Mouse (Mus musculus) neural tube, embryonic 14.5 days (tissue): ENCODE measurements at regions not wholly inside any gene's neighbourhood (a gene's known extent, or its start where the extent isn't known, plus 50 kb on each side); places are given as distances from the start of the nearest gene placed in this dataset.
A peak's percentile ranks its signal among the peaks of the same experiment; 100 is the strongest.
"Not testable (repeated sequence)": the region's sequence is repeated elsewhere in the genome, so short reads cannot be mapped to it uniquely, and the experiment has no call there.

Source experiments
- ATAC-seq: fragments of 200-750 bp; cut with Nextera tagmentation; 2 replicates; pipeline ENCODE4 v1.8.0; 2017; ENCODE audit warnings: low read depth, mild to moderate bottlenecking, moderate TSS enrichment, moderate library complexity
- H3K27ac ChIP-seq: fragments of 300-500 bp; sonication (generic); 2 replicates; pipeline ENCODE4 v1.5.1; 2014; ENCODE audit warnings: low read depth, mild to moderate bottlenecking, control low read depth, low read length, moderate library complexity, mixed read lengths
- H3K27me3 ChIP-seq: fragments of 300-500 bp; sonication (generic); 2 replicates; pipeline ENCODE4 v1.6.1; 2014; ENCODE audit warnings: low read length; ENCODE audit not compliant: control insufficient read depth, insufficient read depth
- H3K36me3 ChIP-seq: fragments of 300-500 bp; sonication (generic); 2 replicates; pipeline ENCODE4 v1.6.1; 2014; ENCODE audit warnings: low read length, mixed read lengths; ENCODE audit not compliant: control insufficient read depth, insufficient read depth
- H3K4me1 ChIP-seq: fragments of 300-500 bp; sonication (generic); 2 replicates; pipeline ENCODE4 v1.6.1; 2014; ENCODE audit warnings: low read length; ENCODE audit not compliant: control insufficient read depth, insufficient read depth
- H3K4me2 ChIP-seq: fragments of 300-500 bp; sonication (generic); 2 replicates; pipeline ENCODE4 v1.6.1; 2014; ENCODE audit warnings: mild to moderate bottlenecking, low read depth, low read length, control low read depth
- H3K4me3 ChIP-seq: fragments of 300-500 bp; sonication (generic); 2 replicates; pipeline ENCODE4 v1.5.1; 2014; ENCODE audit warnings: low read depth, low read length, control low read depth, mixed read lengths
- H3K9ac ChIP-seq: fragments of 300-500 bp; sonication (generic); replicated peaks from 2 replicates; pipeline ENCODE4 v1.6.1; 2014; ENCODE audit warnings: low read depth, mild to moderate bottlenecking, control low read depth, low read length, mixed read lengths
- H3K9me3 ChIP-seq: fragments of 300-500 bp; sonication (generic); 2 replicates; pipeline ENCODE4 v1.6.1; 2016; ENCODE audit warnings: low read length; ENCODE audit not compliant: control insufficient read depth
- WGBS: fragments of 180-500 bp; shearing (Covaris S2); extraction: QIAGEN DNeasy Blood & Tissue Kit; methylation state at CpG from one replicate; pipeline ENCODE4 v1.1.7; 2014; 5-methylcytosine and 5-hydroxymethylcytosine counted together

DNA sequence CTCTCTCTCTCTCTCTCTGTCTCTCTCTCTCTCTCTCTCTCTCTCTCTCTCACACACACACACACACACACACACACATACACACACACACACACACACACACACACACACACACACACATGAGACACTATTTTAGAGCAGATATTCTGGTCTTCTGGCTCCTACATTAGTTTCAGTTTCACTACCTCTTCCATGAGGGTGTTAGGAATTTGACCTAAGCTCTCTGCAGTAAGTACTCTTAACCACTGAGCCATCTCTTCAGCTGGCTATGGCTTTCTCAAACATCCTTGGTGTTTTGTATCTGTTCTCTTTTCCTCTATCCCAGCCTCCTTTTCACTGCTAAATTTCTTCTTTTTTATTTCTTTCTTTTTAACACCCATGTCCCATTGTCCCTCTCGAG, 533.1 kb downstream of the Ets1 start:
- 87% methylated on average over 1 of the region's 1 CpGs for WGBS
- not testable (repeated sequence) for H3K27ac ChIP-seq, H3K4me2 ChIP-seq, H3K9ac ChIP-seq, H3K9me3 ChIP-seq, H3K36me3 ChIP-seq, H3K27me3 ChIP-seq, H3K4me3 ChIP-seq, H3K4me1 ChIP-seq, ATAC-seq

DNA sequence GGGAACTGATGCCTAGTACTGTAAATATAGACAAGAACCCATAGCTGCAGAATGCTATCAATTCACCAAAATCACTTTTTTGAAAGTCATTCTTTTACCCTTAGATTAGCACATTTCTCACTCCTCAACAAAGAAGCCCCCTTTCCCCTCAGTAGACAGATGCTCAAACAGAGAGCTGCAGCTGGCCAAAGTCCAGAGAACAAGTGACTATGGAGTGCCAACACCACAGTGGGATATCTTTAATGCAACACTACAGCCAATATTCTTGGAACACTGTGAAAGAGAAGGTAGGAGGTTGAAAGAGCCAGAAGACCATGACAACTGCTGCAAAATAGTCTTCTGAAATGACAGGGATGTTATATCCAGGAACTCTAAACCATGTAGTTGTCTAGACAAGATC, 544.0 kb downstream of the Ets1 start:
- Histone ChIP-seq H3K27me3 (no peaks in the 10 kb centered on the region), H3K4me3 (no peak overlapping the region), H3K4me1 (no peaks in the 10 kb centered on the region), H3K4me2 (no peak overlapping the region), H3K27ac (no peak overlapping the region), H3K36me3 (no peaks in the 10 kb centered on the region), H3K9ac (no peak overlapping the region), H3K9me3 (no peaks in the 10 kb centered on the region)
- no peak for ATAC-seq

DNA sequence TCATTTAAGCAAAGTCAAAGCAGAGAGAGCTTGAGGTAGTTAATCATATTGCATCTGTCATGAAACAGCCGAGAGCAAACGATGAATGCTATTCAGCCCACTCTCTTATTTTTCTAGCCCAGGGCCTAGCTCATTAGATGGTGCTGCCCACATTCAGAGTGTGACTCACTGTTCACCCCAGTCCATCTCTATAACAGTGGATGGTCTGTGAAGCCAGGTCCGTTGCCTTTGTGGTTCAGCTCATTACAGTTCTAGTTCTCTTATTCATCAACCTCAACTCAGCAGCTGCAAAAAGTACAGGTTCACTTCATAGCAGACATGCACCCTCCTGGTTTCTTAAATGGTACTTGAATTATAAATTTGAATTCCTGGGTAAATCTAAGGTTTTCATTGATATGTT, 551.2 kb downstream of the Ets1 start:
- H3K4me2 ChIP-seq: no peak overlapping the region
- no peak overlapping the region for H3K4me3 ChIP-seq
- no peak overlapping the region for H3K27ac ChIP-seq
- H3K4me1 ChIP-seq: no peaks in the 10 kb centered on the region
- 79% methylated on average over 3 of the region's 3 CpGs for WGBS
- H3K9me3 ChIP-seq: no peaks in the 10 kb centered on the region
- no peak overlapping the region for H3K9ac ChIP-seq
- H3K36me3 ChIP-seq: no peaks in the 10 kb centered on the region
- no peaks in the 10 kb centered on the region for H3K27me3 ChIP-seq
- ATAC-seq: no peak

DNA sequence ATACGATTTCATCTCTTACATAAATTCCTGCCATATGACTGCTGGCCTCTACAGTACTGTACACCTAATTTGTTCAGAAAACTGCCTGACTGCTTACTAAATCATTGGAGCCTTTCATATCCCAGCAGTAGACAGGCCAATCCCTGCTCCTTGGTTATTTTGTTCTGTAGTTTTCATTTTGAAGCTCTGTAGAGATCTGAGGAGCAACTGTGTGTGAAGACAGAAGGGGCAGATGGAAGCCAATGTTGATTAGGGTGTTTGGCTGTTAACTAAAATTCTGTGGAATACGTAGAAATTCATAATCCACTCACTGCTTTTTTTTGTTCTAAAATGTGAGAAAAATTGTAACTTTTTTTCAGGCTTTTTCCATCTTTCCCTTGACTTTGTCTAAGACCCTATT, 573.1 kb downstream of the Ets1 start:
- H3K9ac ChIP-seq: no peak overlapping the region
- 88% methylated on average over 2 of the region's 2 CpGs for WGBS
- no peaks in the 10 kb centered on the region for H3K4me1 ChIP-seq
- H3K9me3 ChIP-seq: no peaks in the 10 kb centered on the region
- H3K36me3 ChIP-seq: no peaks in the 10 kb centered on the region
- H3K27ac ChIP-seq: no peak overlapping the region
- no peak overlapping the region for H3K4me2 ChIP-seq
- no peaks in the 10 kb centered on the region for H3K27me3 ChIP-seq
- no peak for ATAC-seq
- no peak overlapping the region for H3K4me3 ChIP-seq

DNA sequence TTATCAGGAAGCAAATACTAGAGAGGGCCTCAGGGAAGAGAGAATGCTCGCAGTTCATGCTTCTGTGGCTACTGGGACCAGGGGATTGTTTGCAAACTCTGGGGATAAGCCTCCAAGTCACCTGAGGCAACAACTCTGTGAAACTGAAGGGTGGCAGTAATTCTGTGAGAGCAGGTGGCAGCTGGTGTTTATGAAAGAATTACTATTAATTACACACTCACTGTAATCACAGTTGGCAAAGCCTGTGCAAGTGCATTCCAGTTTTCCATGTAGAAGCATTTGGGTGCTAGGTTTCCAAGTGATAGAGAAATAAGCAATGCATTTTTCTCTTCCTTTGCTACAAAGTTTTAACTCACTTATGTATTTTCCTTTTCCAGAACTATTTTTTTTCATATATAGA, 578.5 kb downstream of the Ets1 start:
- H3K27me3 ChIP-seq: no peaks in the 10 kb centered on the region
- WGBS: 70% methylated on average over 1 of the region's 1 CpGs
- no peak for ATAC-seq
- no peaks in the 10 kb centered on the region for H3K4me1 ChIP-seq
- no peak overlapping the region for H3K9ac ChIP-seq
- no peak overlapping the region for H3K4me3 ChIP-seq
- no peaks in the 10 kb centered on the region for H3K9me3 ChIP-seq
- no peak overlapping the region for H3K4me2 ChIP-seq
- no peaks in the 10 kb centered on the region for H3K36me3 ChIP-seq
- no peak overlapping the region for H3K27ac ChIP-seq

DNA sequence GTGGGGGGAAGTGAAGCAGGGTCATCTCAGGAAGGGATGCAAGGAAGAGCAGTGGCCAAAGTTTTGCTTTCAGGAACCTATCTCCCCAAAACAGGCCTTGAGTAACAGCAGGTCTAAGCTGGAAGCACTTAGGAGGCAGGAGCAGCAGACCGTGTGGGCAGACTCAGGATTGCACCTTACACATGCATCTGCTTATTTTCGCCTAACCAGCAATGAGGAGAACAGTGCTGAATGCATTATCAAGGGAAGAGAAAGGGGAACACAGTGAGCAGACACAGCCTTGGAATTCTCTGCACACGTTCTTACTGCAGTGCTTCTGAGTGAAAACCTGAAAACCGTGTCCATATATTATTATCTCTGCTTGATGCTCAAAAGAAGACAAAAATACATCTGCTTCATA, 585.0 kb downstream of the Ets1 start:
- Histone ChIP-seq H3K36me3 (no peaks in the 10 kb centered on the region), H3K9ac (no peak overlapping the region), H3K27ac (no peak overlapping the region), H3K4me3 (no peak overlapping the region), H3K4me1 (0 out of 2 replicates have a peak, but pooled peaks cover 4% of the 10 kb centered on the region), H3K9me3 (no peaks in the 10 kb centered on the region), H3K27me3 (no peaks in the 10 kb centered on the region), H3K4me2 (no peak overlapping the region)
- WGBS: 84% methylated on average over 4 of the region's 4 CpGs
- no peak for ATAC-seq

DNA sequence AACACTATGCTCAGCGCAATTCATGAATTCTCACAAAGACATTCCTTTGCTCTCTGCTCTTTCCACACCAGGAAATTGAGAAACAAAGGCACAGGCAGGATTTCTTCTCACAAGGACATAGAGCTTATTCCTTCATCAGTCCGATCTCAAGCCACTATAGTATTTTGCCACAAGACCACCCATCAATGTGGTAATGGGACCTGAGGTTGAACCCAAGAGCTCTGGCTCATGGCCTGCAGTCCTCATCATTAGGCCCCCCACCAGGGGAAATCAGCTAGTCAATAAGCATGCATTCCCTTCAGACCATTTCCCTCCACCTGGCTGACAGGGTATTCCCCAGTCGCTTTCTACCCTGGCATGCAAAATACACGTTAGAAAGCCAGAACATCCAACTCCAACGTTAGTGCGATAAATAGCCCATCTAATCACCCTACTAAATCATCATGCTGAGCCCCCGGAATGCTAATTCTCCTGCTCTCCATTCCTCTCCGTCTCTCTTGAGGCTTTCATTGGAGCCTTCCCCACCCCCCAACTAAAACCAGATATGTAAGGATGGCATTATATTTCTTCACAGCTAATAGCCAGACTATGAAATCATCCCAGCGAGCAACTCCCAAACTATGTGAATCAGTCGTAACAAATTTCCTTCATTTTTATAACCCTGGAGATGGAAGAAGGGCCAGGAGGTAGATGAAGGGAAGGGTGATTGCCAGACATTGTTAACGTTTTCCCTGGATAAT, 586.2 kb downstream of the Ets1 start:
- Histone ChIP-seq H3K4me1 (0 out of 2 replicates have a peak, but pooled peaks cover 4% of the 10 kb centered on the region), H3K27me3 (no peaks in the 10 kb centered on the region), H3K9ac (no peak overlapping the region), H3K9me3 (no peaks in the 10 kb centered on the region), H3K36me3 (no peaks in the 10 kb centered on the region), H3K4me3 (no peak overlapping the region), H3K4me2 (no peak overlapping the region), H3K27ac (no peak overlapping the region)
- ATAC-seq: no peak
- 41% methylated on average over 11 of the region's 11 CpGs for WGBS

DNA sequence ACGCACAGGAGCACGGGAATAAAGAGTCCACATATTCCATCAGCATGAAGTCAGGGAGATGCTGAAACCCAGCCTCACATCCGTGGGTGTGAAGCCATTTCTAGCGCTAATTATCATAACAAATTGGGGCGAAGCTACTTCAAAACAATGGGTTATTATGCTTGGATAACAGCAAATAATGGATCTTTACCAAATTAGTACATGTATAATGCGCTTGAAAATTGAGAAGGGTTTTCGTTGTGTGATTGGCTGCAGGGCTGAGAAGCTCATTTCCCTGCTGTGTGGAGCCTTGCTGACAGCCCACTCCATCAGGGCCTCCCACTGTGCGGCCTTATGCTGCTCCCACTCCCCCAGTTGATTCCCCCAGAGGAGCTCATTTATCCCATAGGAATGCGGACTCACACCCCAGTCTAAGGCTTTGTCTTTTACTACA, 597.7 kb downstream of the Ets1 start:
- peak; percentile 74 for ATAC-seq
- H3K4me3 ChIP-seq: no peak overlapping the region
- H3K27me3 ChIP-seq: no peaks in the 10 kb centered on the region
- H3K4me2 ChIP-seq: no peak overlapping the region
- H3K9me3 ChIP-seq: no peaks in the 10 kb centered on the region
- H3K4me1 ChIP-seq: no peaks in the 10 kb centered on the region
- H3K27ac ChIP-seq: no peak overlapping the region
- WGBS: 18% methylated on average over 9 of the region's 9 CpGs
- no peaks in the 10 kb centered on the region for H3K36me3 ChIP-seq
- H3K9ac ChIP-seq: no peak overlapping the region

DNA sequence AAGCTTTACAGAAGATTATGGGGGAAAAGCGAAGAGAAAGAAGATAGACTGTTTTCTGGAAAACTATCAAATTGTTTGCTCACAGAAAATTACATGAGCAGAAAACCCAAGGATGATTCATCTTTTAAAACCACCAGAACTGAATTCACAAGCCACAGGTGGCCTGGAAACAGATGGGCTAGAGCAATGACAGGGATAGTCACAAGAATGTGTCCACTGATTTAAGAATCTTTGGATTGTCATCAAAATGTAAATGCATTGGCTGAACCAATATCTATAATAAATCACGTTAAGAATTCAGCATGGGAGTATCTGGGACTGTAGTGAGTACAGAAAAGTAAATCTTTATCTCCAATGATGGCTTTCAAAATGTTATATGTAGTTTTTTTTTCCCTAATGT, 602.2 kb downstream of the Ets1 start:
- ATAC-seq: no peak
- Histone ChIP-seq H3K36me3 (no peaks in the 10 kb centered on the region), H3K4me1 (no peaks in the 10 kb centered on the region), H3K9ac (no peak overlapping the region), H3K27ac (no peak overlapping the region), H3K4me3 (no peak overlapping the region), H3K9me3 (no peaks in the 10 kb centered on the region), H3K4me2 (no peak overlapping the region), H3K27me3 (no peaks in the 10 kb centered on the region)
- WGBS: 85% methylated on average over 2 of the region's 2 CpGs
